Mouse (Mus musculus) brain, adult 2 months (tissue): Measurements from ENCODE around the gene Smg7.
A peak's percentile ranks its signal among the peaks of the same experiment; 100 is the strongest.

Experiments used
- DNase-seq: peaks from one replicate; pipeline ENCODE4 v3.0.0; 2011; ENCODE audit warnings: low read depth, low spot score

Gene Smg7

GRCm38 (mm10) chr1:152808392-152808680 lies 94.1 kb downstream of the Smg7 start:
- no peak for DNase-seq

DNA sequence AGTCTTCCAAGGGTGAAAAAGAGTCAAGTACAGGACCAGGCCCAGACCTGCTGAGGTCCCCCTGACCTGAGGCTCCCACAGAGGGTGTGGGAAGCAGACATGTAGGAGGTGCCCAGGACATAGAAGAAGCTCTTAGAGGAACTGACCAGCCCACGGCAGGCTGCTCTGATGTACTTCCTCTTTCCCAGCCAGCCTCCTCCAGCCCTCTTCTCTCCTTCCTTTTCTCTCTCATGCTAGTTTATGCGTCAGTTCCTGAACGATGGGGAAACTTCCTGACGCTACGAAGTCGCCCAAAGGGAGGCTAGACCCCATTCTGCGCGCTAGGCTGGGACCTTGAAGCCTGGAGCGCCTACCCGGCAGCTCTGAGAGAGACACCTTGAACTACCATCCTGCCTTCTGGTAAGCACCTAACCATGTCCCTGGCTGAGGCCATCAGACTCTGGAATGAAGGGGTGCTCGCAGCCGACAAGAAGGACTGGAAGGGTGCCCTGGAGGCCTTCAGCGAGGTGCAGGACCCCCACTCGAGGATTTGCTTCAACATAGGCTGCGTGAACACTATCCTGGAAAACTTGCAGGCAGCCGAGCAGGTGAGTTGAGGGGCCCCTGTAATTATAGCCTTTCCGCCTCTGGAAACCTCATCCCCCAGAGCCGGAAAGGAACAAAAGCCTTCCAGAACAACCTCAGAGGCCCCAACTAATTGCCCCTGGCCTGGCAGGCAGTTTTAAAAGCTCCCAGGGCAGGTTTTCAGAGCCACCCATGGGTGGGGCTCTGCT lies 94.6 kb downstream of the Smg7 start:
- no peak for DNase-seq

DNA sequence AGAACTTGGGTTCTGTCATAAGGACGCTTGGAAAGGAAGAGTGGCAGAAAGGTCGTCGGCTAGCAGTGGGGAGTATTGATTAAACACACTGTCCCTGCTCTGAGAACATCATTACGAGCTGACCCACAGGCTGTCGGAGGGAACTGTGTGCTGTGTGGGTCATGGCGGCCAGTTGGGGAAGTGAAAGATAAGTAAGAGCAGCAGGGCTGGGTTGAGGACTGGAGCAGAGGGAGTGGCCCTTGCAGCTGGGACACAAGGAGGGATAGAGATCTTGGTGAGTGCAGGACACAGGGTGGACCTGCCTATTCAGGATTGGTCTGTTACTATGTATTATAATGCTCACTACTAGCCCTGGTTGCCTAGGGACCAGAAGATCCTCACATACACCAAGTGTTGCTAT lies 97.5 kb downstream of the Smg7 start:
- no peak for DNase-seq

- no peak for DNase-seq
Observed at GRCm38 (mm10) chr1:152800633-152801176, 101.7 kb downstream of the Smg7 start.

- peak; percentile 74 for DNase-seq
Observed at GRCm38 (mm10) chr1:152799897-152800296, 102.5 kb downstream of the Smg7 start, which contains the start of gene Ncf2. Gene Ncf2 (plus strand): TSS chr1:152800194.

DNA sequence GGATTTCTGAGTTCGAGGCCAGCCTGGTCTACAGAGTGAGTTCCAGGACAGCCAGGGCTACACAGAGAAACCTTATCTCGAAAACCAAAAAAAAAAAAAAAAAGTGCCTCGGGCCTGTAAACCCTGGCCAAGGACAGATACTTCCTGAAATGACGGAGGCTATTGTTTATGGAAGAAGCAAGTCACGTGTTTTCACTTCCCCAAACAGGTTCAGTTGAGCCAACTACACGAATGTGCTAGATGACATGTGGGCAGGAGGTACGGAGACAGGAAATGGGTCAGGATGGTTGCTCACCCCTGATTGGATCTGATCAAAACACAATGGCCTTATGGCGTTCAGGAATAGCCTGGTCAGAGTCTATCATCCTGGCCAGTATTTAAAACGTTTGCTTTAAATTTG lies 104.3 kb downstream of the Smg7 start:
- no peak for DNase-seq

DNA sequence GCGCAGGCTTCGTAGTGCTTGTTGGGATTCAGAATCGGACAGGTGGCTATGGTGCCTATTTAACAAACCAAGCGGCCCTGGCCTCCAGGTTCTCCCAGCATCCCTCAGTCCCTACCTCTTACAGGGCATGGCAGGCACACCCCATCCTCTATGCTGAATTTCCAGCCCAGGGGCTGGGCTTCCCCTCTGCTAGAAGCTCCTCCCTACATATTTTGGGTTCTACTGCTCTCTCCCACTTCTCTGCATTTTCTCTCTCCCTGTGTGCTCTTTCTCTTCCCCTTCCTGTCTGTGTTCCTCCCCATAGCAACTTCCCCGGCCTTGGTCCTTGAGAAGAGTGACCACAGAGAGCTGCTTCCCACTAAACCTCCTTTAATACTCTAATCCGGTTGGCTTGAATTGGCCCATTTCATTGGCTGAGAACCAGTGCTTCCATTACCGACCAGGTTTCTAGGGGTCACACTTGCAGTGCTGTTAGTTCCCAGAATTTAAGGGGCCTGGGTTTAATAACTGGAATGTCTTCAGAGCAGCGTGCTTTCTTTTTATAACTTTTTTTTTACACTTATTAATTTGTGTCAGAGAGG lies 105.7 kb downstream of the Smg7 start:
- DNase-seq = no peak

DNA sequence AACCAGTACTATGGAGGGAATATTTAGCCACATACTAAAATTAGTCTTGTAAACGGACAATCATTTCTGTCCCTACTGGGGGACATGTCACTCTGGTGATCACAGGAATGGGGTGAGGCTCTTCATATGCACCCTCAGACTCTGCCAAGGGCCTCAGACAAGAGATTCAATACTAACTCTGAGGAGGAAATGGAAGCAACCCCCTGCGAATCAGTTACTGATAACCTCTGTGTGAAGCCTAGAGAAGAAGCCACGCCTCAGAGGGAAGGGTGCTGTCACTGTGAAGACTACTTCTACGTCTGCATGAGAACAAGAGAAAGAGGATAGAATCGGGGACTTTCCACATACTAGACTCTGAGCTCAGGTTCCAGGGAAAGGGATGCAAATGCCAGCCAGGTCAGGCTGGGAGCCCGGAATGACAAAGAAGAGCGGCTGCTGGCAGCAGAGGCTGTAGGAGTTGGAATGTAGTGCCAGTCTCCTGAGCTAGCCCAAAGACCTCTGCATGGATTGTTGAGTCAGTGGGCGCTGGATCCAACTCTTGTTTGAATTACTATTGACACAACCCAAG lies 106.7 kb downstream of the Smg7 start:
- no peak for DNase-seq

DNA sequence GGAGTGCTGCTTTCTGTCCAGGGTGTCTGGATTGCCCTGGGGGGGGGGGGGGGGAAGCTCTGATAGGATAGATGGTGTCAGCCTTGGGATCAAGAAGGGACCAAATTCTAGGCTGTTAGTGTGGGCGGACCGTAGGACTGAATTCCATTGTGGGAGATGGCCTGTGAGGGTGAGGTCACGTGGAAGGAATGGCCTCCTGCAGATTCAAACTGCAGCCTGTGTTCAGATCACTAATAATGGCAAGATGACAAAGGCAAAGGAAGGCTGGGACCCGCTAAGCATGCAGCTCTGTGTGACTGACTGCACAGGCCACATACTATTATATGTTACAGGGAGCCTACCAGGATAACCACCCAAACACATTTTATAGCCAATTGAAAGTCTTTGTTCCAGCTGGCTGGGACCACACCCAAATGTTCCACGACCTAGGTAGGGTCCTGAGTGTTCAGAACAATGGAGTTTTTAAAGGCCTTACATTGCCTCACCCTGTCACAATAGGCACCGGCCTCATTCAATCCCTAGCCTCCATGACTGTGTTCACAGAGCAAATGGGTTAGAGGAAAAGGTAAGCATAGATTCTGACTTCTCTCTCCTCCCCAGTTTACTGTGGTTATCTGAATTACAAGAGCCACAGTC lies 108.8 kb downstream of the Smg7 start:
- no peak for DNase-seq

- peak; percentile 87 for DNase-seq
Observed at GRCm38 (mm10) chr1:152792736-152793494, 109.5 kb downstream of the Smg7 start.

DNA sequence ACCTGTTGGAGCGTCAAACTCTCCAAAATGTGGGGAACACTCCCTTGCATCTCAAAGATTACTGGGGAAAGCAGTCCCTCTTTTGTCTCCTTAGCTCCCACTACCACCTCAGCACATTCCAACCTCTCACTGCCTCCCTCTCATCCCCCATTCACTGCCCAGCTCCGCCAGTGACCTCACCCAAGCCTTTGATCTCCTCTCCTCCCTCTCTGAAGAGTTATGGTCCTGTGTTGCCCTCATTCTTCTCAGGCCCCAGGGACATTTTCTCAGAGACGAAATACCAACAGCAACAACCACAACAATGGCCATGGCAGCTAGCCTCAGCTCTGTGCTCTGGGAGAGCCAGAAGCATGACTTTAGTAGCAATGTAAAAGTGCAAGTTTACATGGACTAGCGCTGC lies 111.2 kb downstream of the Smg7 start:
- no peak for DNase-seq

- no peak for DNase-seq
Observed at GRCm38 (mm10) chr1:152790821-152791220, 111.6 kb downstream of the Smg7 start.

GRCm38 (mm10) chr1:152790254-152790653 lies 112.2 kb downstream of the Smg7 start:
- DNase-seq = peak; percentile 53

GRCm38 (mm10) chr1:152788121-152788660 lies 114.3 kb downstream of the Smg7 start:
- no peak for DNase-seq
